In the genomic region with DNA sequence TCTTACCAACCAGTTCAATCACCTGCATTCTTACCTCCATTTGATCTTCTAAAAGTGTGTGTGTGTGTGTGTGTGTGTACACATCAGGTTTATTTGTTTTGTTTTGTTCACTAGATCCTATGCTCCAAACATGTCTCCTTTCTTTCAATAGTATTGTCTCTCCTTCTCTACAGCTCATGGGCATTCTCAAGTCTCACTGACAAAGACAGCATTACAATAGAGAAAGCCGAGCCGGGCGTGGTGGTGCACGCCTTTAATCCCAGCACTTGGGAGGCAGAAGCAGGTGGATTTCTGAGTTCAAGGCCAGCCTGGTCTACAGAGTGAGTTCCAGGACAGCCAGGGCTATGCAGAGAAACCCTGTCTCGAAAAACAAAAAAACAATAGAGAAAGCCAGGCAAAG, we compare ENCODE assay signal across 6 mouse cellular contexts. TPM values are rescaled to one million over a fixed set of nuclear protein-coding genes. Genes with fewer than 3 reads are reported as not detected.
DNase-seq lines count a peak whose midpoint lies in the region; TF ChIP-seq lines count a peak whose summit lies in the region.
"Not testable (repeated sequence)": the region's sequence is repeated elsewhere in the genome, so short reads cannot be mapped to it uniquely, and the experiment has no call there.

No protein-coding gene starts in this region.

- in situ Hi-C loops in ES-E14 (cut with MboI; ENCODE audit: low sequenced_read_pairs in 2 of 2, unreplicated experiment in 2 of 2), result not testable (repeated sequence)

- not testable (repeated sequence) for H3K9ac ChIP-seq in ES-Bruce4 (ENCODE audit: low read depth, poor library complexity, severe bottlenecking); ES-E14 (ENCODE audit: insufficient read depth, low read depth, low read length, poor library complexity, severe bottlenecking)

- H3K36me3 ChIP-seq in E14TG2a.4 (ENCODE audit: insufficient read depth, low read length), result peaks cover 25% of the 10 kb centered on the region
- not testable (repeated sequence) for H3K36me3 ChIP-seq in ES-Bruce4 (ENCODE audit: control insufficient read depth, insufficient read depth, low read length, poor library complexity, severe bottlenecking); ES-E14 (ENCODE audit: control insufficient read depth, insufficient read depth, low read length, poor library complexity, severe bottlenecking)

- H3K27ac ChIP-seq in ES-Bruce4 (ENCODE audit: insufficient read depth, low read length), result peak overlapping the region; percentile 91
- H3K27ac ChIP-seq in ES-E14 (ENCODE audit: insufficient read depth, low read depth, low read length, poor library complexity, severe bottlenecking), result peak overlapping the region; percentile 66; the same call in 1 of the 2 replicates

- TF ChIP-seq POLR2A in ES-Bruce4 (IDR thresholded peaks at IDR 0.05; ENCODE audit: insufficient read depth, low read length), result not testable (repeated sequence)

- H3K9me3 ChIP-seq in E14TG2a.4 (ENCODE audit: low read length); ES-Bruce4 (replicated peaks; ENCODE audit: control insufficient read depth, insufficient read depth, low read length, poor library complexity, severe bottlenecking); ES-E14 (ENCODE audit: control insufficient read depth, insufficient read depth, low read depth, low read length): not testable (repeated sequence)

- DNase-seq in ES-CJ7 (ENCODE audit: low read depth, low spot score), result peak; percentile 84
- not testable (repeated sequence) for DNase-seq in ES-E14 (ENCODE audit: low read depth, low spot score)
- DNase-seq in R1 (ENCODE audit: low read depth, low spot score), result peak; percentile 90
- DNase-seq in ZHBTc4 (ENCODE audit: low read depth, low spot score), result peak; percentile 85

- 0 out of 2 replicates have a peak, but pooled peaks have one; percentile 14 for TF ChIP-seq EP300 in ES-Bruce4 (IDR thresholded peaks at IDR 0.05; ENCODE audit: insufficient read depth, low read depth, low read length)

- not testable (repeated sequence) for H3K27me3 ChIP-seq in E14TG2a.4 (ENCODE audit: insufficient read depth, low read length); ES-Bruce4 (ENCODE audit: control insufficient read depth, insufficient read depth, low read length, poor library complexity, severe bottlenecking)

- peak overlapping the region; percentile 29; the same call in 1 of the 2 replicates for H3K4me3 ChIP-seq in E14TG2a.4 (replicated peaks; ENCODE audit: low read length)
- H3K4me3 ChIP-seq in ES-Bruce4 (ENCODE audit: low read depth, low read length); ES-E14 (ENCODE audit: insufficient read depth in 1 of 2, low read depth in 1 of 2, low read length in 2 of 2, poor library complexity in 1 of 2, severe bottlenecking in 1 of 2): not testable (repeated sequence)

- TF ChIP-seq CTCF in E14TG2a.4 (conservative IDR thresholded peaks at IDR 0.05; ENCODE audit: low read length); ES-Bruce4 (IDR thresholded peaks at IDR 0.05; ENCODE audit: low read depth, low read length): not testable (repeated sequence)

- H3K4me1 ChIP-seq in E14TG2a.4 (replicated peaks; ENCODE audit: low read depth, low read length), result peaks cover 93% of the 10 kb centered on the region
- H3K4me1 ChIP-seq in ES-Bruce4 (ENCODE audit: control insufficient read depth, insufficient read depth, low read length), result not testable (repeated sequence)
- peaks cover 23 to 27% of the 10 kb centered on the region in 2 experiments for H3K4me1 ChIP-seq in ES-E14 (ENCODE audit: control insufficient read depth in 2 of 2, insufficient read depth in 2 of 2, low read length in 2 of 2, poor library complexity in 1 of 2)

RNA-seq across cellular contexts. Expression of a gene that starts 30.7 kb away (rescaled TPM):
- 251 and 257 TPM in 2 replicates for polyA plus RNA-seq in ES-Bruce4 (2011; ENCODE audit: insufficient read depth, insufficient read length, low read depth, missing spikeins)
- 277 and 354 TPM in 2 replicates for total RNA-seq in ES-E14 (2012; rRNA removed)
